Mouse (Mus musculus) thymus, adult 2 months (tissue): Measurements from ENCODE around the gene Enc1. TPM values are rescaled to one million over a fixed set of nuclear protein-coding genes. Genes with fewer than 3 reads are reported as not detected.

Experiments
- DNase-seq: peaks from one replicate; pipeline ENCODE4 v3.0.0; 2021
- H3K27ac ChIP-seq: fragments of 200-500 bp; 2 replicates; pipeline ENCODE4 v1.5.1; 2012; ENCODE audit warnings: low read length, control low read depth; ENCODE audit not compliant: control insufficient read depth, insufficient read depth
- H3K27me3 ChIP-seq: fragments of 200-500 bp; 2 replicates; pipeline ENCODE4 v1.6.1; 2012; ENCODE audit warnings: mild to moderate bottlenecking, low read length, moderate library complexity, mixed read lengths; ENCODE audit not compliant: control insufficient read depth, insufficient read depth
- H3K36me3 ChIP-seq: fragments of 200-500 bp; 2 replicates; pipeline ENCODE4 v1.6.1; 2012; ENCODE audit warnings: mild to moderate bottlenecking, low read length, moderate library complexity; ENCODE audit not compliant: control insufficient read depth, insufficient read depth
- H3K4me1 ChIP-seq: fragments of 200-500 bp; replicated peaks from 2 replicates; pipeline ENCODE4 v1.6.1; 2012; ENCODE audit warnings: low read length; ENCODE audit not compliant: control insufficient read depth, insufficient read depth
- H3K4me3 ChIP-seq: fragments of 200-500 bp; 2 replicates; pipeline ENCODE4 v1.5.1; 2012; ENCODE audit warnings: mild to moderate bottlenecking, low read length, control low read depth, moderate library complexity; ENCODE audit not compliant: control insufficient read depth, insufficient read depth
- CTCF ChIP-seq: fragments of 200-500 bp; IDR thresholded peaks from 2 replicates; pipeline ENCODE4 v1.5.1; 2012; ENCODE audit warnings: mild to moderate bottlenecking, control low read depth, low read length, moderate library complexity, borderline replicate concordance; ENCODE audit not compliant: control insufficient read depth, poor library complexity, insufficient read depth; ENCODE audit errors: extremely low read depth
- POLR2A ChIP-seq: fragments of 200-500 bp; IDR thresholded peaks from 2 replicates; pipeline ENCODE4 v1.6.1; 2012; ENCODE audit warnings: mild to moderate bottlenecking, low read length, control low read depth, moderate library complexity; ENCODE audit not compliant: control insufficient read depth, poor library complexity, insufficient read depth; ENCODE audit errors: extremely low read depth
- WGBS: fragments of 180-500 bp; shearing (Covaris S2); methylation state at CpG from one replicate; pipeline ENCODE4 v1.1.7; 2018; 5-methylcytosine and 5-hydroxymethylcytosine counted together
- polyA plus RNA-seq: library from polyadenylated mRNA; depleted of rRNA; stranded (reverse); fragments of >200 nt; gene quantifications from 2 replicates; pipeline ENCODE4 v1.2.3, GENCODE M21; 2012

Enc1 gene
- polyA plus RNA-seq, 1 experiment = 7.6 TPM

DNA sequence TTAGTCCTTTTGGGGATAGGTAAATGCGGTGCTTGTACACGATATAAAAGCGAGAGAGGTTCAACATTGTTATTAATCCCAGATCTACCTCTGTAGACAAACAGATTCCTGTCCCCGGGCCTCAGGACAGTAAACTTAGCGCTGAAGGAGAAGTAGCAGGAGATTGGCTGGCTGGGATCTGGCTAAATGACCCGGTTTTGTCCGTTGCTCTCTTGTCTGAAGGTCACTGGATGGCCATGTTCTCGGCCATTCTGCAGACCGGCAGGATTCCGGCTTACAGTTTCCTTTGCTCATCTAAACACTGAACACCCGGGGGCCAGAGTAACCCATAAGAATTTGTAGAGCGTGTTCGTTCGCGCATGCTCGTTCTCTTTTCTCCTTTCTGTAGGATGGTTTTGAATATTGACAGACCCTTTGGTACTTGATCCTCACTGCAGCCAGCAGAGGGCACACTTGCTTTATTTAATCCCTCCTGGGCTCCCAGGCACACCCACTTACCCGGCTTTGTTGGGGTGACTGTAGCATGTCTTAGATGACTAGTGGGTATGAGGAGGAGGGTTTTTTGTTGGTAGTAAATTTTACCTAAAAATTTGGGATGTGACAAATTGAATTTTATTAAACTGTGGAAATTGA lies 6.0 kb upstream of the Enc1 start:
- peaks cover 5% of the 10 kb centered on the region; the same call in 1 of the 2 replicates for H3K4me1 ChIP-seq
- 24% methylated on average over 17 of the region's 17 CpGs for WGBS
- no peak overlapping the region for H3K27ac ChIP-seq
- H3K4me3 ChIP-seq = no peak overlapping the region
- DNase-seq = peak; percentile 85
- H3K27me3 ChIP-seq = no peaks in the 10 kb centered on the region
- no peaks in the 10 kb centered on the region for H3K36me3 ChIP-seq
- TF ChIP-seq POLR2A (no peak), CTCF (no peak)

DNA sequence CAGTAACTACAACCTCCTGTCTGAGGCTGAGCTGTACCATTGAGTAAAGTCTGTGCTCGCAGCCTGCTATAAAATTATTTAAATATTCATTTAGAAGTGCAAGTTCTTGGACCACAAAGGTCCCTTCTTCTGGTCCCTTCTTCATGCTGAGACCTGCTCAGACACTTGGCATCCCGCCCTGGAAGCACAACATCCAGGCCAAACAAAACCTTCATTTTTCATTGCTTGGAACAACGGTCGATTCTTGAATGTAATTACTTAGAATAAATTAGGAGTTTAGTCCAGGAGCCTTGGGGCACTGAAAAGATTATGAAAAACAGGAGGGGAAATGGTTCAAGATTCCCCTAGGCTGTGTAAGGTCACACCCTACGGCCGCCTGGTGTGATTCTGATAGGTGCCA lies 5.0 kb upstream of the Enc1 start:
- Histone ChIP-seq H3K27ac (no peak overlapping the region), H3K4me3 (no peak overlapping the region), H3K36me3 (no peaks in the 10 kb centered on the region), H3K27me3 (no peaks in the 10 kb centered on the region), H3K4me1 (peaks cover 11% of the 10 kb centered on the region)
- no peak for DNase-seq
- TF ChIP-seq POLR2A = no peak
- no peak for TF ChIP-seq CTCF
- WGBS = 90% methylated on average over 6 of the region's 6 CpGs

DNA sequence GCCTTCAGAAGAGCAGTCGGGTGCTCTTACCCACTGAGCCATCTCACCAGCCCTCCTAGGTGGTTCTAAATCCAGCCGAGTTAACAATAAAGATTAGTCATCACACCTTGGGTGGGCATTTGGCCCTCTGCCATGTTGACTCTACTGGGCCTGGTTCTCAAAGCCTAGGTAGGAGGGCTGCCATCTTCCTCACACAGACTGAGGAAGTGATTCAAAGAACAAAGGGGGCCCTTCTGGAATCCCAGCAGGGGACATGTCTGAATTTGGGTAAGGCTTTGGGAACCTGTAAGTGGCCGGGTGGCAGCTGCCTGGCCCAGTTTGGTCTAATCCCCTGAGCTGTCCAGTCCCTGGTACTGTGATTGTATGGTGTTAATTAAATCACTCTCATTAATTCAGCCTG lies 3.2 kb upstream of the Enc1 start:
- no peak overlapping the region for H3K27ac ChIP-seq
- TF ChIP-seq CTCF (no peak), POLR2A (no peak)
- WGBS = 93% methylated on average over 3 of the region's 3 CpGs
- no peaks in the 10 kb centered on the region for H3K36me3 ChIP-seq
- peaks cover 21% of the 10 kb centered on the region for H3K4me1 ChIP-seq
- DNase-seq = no peak
- no peaks in the 10 kb centered on the region for H3K27me3 ChIP-seq
- no peak overlapping the region for H3K4me3 ChIP-seq

DNA sequence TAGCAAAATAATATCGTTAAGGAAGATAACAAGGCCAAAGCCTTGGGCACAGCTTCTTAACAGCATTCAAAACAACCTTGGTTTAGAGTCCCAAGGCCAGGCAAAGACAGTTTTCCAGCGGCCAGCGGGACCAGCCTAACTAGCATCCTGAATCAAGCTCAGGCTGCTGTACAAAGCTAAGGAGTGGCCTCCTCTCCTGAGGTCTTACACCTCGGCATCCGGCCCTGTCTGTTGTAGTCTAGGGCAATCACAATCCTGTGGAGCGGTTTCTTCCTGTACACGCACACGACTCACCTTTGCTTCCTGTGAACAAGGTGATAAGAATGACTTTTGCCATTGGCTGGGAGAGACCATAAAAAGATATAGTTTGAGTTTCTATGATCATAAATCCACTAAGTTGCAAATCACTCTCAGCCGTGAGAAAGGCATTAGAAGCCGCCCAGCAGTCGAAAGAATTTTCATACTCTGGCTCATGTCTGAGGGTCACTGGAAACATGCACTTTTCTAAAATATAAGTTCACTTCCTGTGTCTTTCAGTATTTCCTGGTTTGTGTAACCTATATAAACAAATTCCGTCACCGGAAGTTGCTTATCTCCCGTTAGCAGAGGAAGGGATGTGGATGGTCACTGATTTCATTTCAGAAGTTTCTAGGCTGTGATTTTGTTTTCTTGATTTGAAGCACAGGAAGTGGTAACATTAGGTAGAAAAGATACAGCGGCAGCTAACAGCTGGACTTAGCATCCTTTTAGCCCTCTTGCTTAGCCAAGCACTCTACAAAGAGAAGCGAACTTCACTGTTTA lies 2.5 kb upstream of the Enc1 start:
- Histone ChIP-seq H3K36me3 (no peaks in the 10 kb centered on the region), H3K27me3 (no peaks in the 10 kb centered on the region), H3K27ac (no peak overlapping the region), H3K4me1 (peaks cover 25% of the 10 kb centered on the region), H3K4me3 (no peak overlapping the region)
- TF ChIP-seq CTCF (no peak), POLR2A (no peak)
- no peak for DNase-seq
- WGBS = 75% methylated on average over 16 of the region's 16 CpGs

DNA sequence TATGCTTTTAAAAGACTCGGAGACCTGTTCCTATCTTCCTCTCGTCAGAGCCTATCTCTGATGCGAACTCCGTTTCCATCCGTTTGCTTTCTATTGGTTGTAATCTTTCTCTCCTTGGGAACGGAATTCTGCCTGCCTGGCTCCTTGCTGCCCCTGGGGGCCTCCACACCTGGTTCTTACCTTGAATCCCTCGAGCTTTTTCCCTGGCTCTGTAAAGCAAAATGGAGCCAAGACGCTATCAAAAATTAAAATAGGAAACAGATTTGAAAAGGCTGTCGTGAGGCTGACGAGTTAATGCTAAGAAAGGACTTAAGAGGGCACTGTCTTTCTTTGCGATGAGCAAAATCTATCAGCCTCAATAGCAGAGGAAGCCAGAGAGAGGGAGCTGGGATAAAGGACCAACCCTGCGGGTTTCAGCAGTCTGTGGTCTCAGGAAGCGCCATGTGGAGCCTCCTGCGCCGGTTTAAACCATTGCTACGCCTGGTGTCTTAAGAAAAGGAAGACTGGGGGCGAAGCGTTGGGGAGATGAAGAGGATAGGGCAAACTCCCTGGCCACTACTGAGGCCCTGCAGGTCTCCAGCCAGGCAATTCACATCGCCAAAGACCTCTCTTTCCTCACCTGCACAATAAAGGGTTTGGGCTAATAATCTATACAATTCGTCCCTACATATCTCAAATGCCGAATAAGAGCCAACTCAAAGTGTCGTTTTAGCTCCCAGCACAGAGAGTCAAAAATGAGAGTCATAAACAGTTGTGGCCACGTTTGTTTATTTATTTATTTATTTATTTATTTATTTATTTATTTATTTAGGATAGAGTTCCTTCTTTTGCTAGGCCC lies 1.3 kb upstream of the Enc1 start:
- WGBS = 10% methylated on average over 23 of the region's 23 CpGs
- TF ChIP-seq CTCF = no peak
- TF ChIP-seq POLR2A = no peak
- Histone ChIP-seq H3K27ac (no peak overlapping the region), H3K4me3 (no peak overlapping the region), H3K27me3 (no peaks in the 10 kb centered on the region), H3K36me3 (no peaks in the 10 kb centered on the region), H3K4me1 (peaks cover 25% of the 10 kb centered on the region)
- DNase-seq = peak; percentile 32
